Mouse (Mus musculus) thymus, adult 2 months (tissue): ENCODE measurements around the gene Spdye4b.

Experiments
- CTCF ChIP-seq: fragments of 200-500 bp; IDR thresholded peaks from 2 replicates; pipeline ENCODE4 v1.5.1; 2012; ENCODE audit warnings: mild to moderate bottlenecking, control low read depth, low read length, moderate library complexity, borderline replicate concordance; ENCODE audit not compliant: control insufficient read depth, poor library complexity, insufficient read depth; ENCODE audit errors: extremely low read depth
- POLR2A ChIP-seq: fragments of 200-500 bp; IDR thresholded peaks from 2 replicates; pipeline ENCODE4 v1.6.1; 2012; ENCODE audit warnings: mild to moderate bottlenecking, low read length, control low read depth, moderate library complexity; ENCODE audit not compliant: control insufficient read depth, poor library complexity, insufficient read depth; ENCODE audit errors: extremely low read depth

GRCm38 (mm10) chr5:143180255-143181076, at the start of gene Spdye4b, which contains the start of gene Rbak:
- peak; percentile 58; the same call in 1 of the 2 replicates for TF ChIP-seq POLR2A
- TF ChIP-seq CTCF, result no peak
